Mouse (Mus musculus): ENCODE measurements at regions not wholly inside any gene's neighbourhood (a gene's known extent, or its start where the extent isn't known, plus 50 kb on each side); places are given as distances from the start of the nearest gene placed in this dataset.

DNA sequence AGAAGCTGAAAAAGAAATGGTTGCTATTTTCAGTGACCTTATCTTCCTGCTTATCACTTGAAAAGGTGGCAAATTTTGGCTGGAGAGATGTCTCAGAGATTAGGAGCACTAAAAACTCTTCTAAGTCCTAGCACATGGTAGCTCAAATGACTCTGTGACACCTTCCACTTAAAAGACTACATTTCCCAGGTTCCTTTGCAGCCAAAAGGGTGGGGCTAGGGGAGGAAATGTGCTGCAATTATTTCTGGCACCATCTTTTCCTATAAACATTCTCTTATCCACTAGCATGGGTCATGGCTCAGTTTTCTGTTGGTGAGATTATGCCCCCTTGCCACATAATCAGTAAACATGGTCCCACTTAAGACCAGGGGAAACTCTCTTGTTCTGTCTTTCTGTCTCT lies 277.0 kb upstream of the Far2 start:
- H3K4me3 ChIP-seq (replicated peaks in 1 of 3; ENCODE audit: low read depth in 2 of 3, low read length in 2 of 3, poor library complexity in 1 of 3): no peak overlapping the region
- in situ Hi-C loops (cut with MboI; ENCODE audit: low pct_ligation_motif_present, low pct_unique_long_range_greater_than_20kb, low sequenced_read_pairs): no loop called here
- H3K9me3 ChIP-seq (replicated peaks; ENCODE audit: low read length): no peaks in the 10 kb centered on the region
- TF ChIP-seq KAT2A (IDR thresholded peaks at IDR 0.05; ENCODE audit: insufficient replicate concordance, low read length): peak; percentile 29; the same call in 1 of the 2 replicates
- TF ChIP-seq HCFC1 (IDR thresholded peaks at IDR 0.05; ENCODE audit: low read depth, low read length): peak; percentile 86
- no peak for TF ChIP-seq CTCF (conservative IDR thresholded peaks at IDR 0.05 in 1 of 2, IDR thresholded peaks at IDR 0.05 in 1 of 2; ENCODE audit: low read depth in 2 of 2, low read length in 2 of 2)
- no peaks in the 10 kb centered on the region for H3K79me2 ChIP-seq (replicated peaks; ENCODE audit: control insufficient read depth, extremely low read depth, insufficient read depth, poor library complexity, severe bottlenecking)
- H3K27ac ChIP-seq (ENCODE audit: insufficient read depth, low read depth): no peak overlapping the region
- DNase-seq (ENCODE audit: extremely low read depth): peak; percentile 17
- H3K4me1 ChIP-seq (ENCODE audit: control insufficient read depth in 1 of 2, insufficient read depth in 2 of 2): no peaks in the 10 kb centered on the region
- no peak overlapping the region for H3K9ac ChIP-seq (ENCODE audit: insufficient read depth, low read depth)
- dilution Hi-C loops (cut with MboI; ENCODE audit: extremely low pct_ligation_motif_present, extremely low pct_unique_long_range_greater_than_20kb, low sequenced_read_pairs): no loop called here
- H3K4me2 ChIP-seq (ENCODE audit: insufficient read depth, low read depth, poor library complexity, severe bottlenecking): no peak overlapping the region
- no peaks in the 10 kb centered on the region for H3K36me3 ChIP-seq (replicated peaks in 1 of 2; ENCODE audit: control insufficient read depth in 1 of 2, insufficient read depth in 1 of 2, low read length in 1 of 2)
- no peaks in the 10 kb centered on the region for H3K27me3 ChIP-seq (replicated peaks)

DNA sequence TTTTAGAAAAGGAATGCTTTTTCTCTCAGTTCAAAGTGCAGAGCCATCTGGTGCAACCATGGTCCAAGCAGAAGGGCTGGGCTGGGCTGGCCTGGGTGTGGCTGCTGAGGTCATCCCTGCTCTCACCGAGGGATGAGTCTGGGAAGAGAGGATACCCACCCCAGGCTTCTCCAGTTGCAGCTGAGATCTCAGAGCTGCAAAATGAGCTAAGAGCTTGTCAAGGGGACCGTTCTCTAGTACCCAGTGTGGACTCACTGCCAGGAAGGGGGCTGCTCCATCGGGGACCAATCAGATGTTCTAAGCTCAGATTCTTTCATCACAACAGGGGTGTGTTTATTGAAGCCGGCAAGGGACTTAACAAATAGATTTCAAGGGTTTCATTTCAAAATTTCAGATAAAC lies 275.6 kb upstream of the Far2 start:
- in situ Hi-C loops (cut with MboI; ENCODE audit: low pct_ligation_motif_present, low pct_unique_long_range_greater_than_20kb, low sequenced_read_pairs): no loop called here
- Histone ChIP-seq H3K79me2 (replicated peaks; ENCODE audit: control insufficient read depth, extremely low read depth, insufficient read depth, poor library complexity, severe bottlenecking) (no peaks in the 10 kb centered on the region), H3K9ac (ENCODE audit: insufficient read depth, low read depth) (no peak overlapping the region), H3K4me1 (ENCODE audit: control insufficient read depth in 1 of 2, insufficient read depth in 2 of 2) (no peaks in the 10 kb centered on the region), H3K4me3 (replicated peaks in 1 of 3; ENCODE audit: low read depth in 2 of 3, low read length in 2 of 3, poor library complexity in 1 of 3) (no peak overlapping the region), H3K4me2 (ENCODE audit: insufficient read depth, low read depth, poor library complexity, severe bottlenecking) (no peak overlapping the region), H3K27ac (ENCODE audit: insufficient read depth, low read depth) (no peak overlapping the region), H3K36me3 (replicated peaks in 1 of 2; ENCODE audit: control insufficient read depth in 1 of 2, insufficient read depth in 1 of 2, low read length in 1 of 2) (no peaks in the 10 kb centered on the region), H3K9me3 (replicated peaks; ENCODE audit: low read length) (no peaks in the 10 kb centered on the region), H3K27me3 (replicated peaks) (no peaks in the 10 kb centered on the region)
- DNase-seq (ENCODE audit: extremely low read depth): no peak
- dilution Hi-C loops (cut with MboI; ENCODE audit: extremely low pct_ligation_motif_present, extremely low pct_unique_long_range_greater_than_20kb, low sequenced_read_pairs): no loop called here
- TF ChIP-seq EP300 (IDR thresholded peaks at IDR 0.05; ENCODE audit: low read length) (no peak), CHD1 (IDR thresholded peaks at IDR 0.05; ENCODE audit: low read depth, low read length) (no peak), KAT2A (IDR thresholded peaks at IDR 0.05; ENCODE audit: insufficient replicate concordance, low read length) (no peak), GABPA (IDR thresholded peaks at IDR 0.05; ENCODE audit: insufficient replicate concordance, low read depth, low read length) (no peak), MXI1 (IDR thresholded peaks at IDR 0.05; ENCODE audit: low read depth, low read length) (no peak), USF1 (IDR thresholded peaks at IDR 0.05; ENCODE audit: low read depth, low read length) (no peak), ZKSCAN1 (IDR thresholded peaks at IDR 0.05; ENCODE audit: borderline replicate concordance, low read depth, low read length) (no peak), ZC3H11A (IDR thresholded peaks at IDR 0.05; ENCODE audit: low read depth, low read length) (no peak), MEF2A (IDR thresholded peaks at IDR 0.05; ENCODE audit: borderline replicate concordance, low read depth, low read length) (no peak), TBP (conservative IDR thresholded peaks at IDR 0.05; ENCODE audit: low read depth, low read length) (no peak), MAFK (IDR thresholded peaks at IDR 0.05; ENCODE audit: insufficient replicate concordance, low read length) (no peak), MYC (IDR thresholded peaks at IDR 0.05; ENCODE audit: low read depth, low read length) (no peak)

DNA sequence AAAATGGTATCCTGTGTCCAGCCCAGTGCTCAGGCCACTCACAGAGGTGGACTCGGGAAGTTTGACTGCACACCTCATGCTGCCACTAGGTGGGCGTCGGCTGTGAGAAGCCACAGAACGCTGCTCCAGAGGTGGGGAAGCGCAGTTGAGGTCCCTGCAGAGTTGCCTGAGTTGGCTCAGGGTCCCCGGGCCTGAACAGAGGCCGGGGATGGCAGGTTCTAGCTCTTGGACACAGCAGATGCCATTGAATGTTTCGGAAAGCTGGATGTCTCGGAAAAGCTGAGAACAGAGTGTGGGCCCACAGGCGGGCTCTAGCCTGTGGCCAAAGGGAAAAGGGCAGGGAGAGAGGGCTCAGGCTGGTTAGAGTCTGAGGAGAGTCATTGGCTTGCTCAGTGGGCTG lies 273.2 kb upstream of the Far2 start:
- Histone ChIP-seq H3K79me2 (replicated peaks; ENCODE audit: control insufficient read depth, extremely low read depth, insufficient read depth, poor library complexity, severe bottlenecking) (no peaks in the 10 kb centered on the region), H3K4me1 (ENCODE audit: control insufficient read depth in 1 of 2, insufficient read depth in 2 of 2) (no peaks in the 10 kb centered on the region), H3K9me3 (replicated peaks; ENCODE audit: low read length) (no peaks in the 10 kb centered on the region), H3K9ac (ENCODE audit: insufficient read depth, low read depth) (no peak overlapping the region), H3K27ac (ENCODE audit: insufficient read depth, low read depth) (no peak overlapping the region), H3K27me3 (replicated peaks) (no peaks in the 10 kb centered on the region), H3K36me3 (replicated peaks in 1 of 2; ENCODE audit: control insufficient read depth in 1 of 2, insufficient read depth in 1 of 2, low read length in 1 of 2) (no peaks in the 10 kb centered on the region), H3K4me2 (ENCODE audit: insufficient read depth, low read depth, poor library complexity, severe bottlenecking) (no peak overlapping the region), H3K4me3 (replicated peaks in 1 of 3; ENCODE audit: low read depth in 2 of 3, low read length in 2 of 3, poor library complexity in 1 of 3) (no peak overlapping the region)
- dilution Hi-C loops (cut with MboI; ENCODE audit: extremely low pct_ligation_motif_present, extremely low pct_unique_long_range_greater_than_20kb, low sequenced_read_pairs) (no loop called here), in situ Hi-C loops (cut with MboI; ENCODE audit: low pct_ligation_motif_present, low pct_unique_long_range_greater_than_20kb, low sequenced_read_pairs) (no loop called here)
- DNase-seq (ENCODE audit: extremely low read depth): no peak
- TF ChIP-seq PAX5 (IDR thresholded peaks at IDR 0.05; ENCODE audit: low read length) (no peak), NELFE (IDR thresholded peaks at IDR 0.05; ENCODE audit: low read depth, low read length) (no peak), SMC3 (IDR thresholded peaks at IDR 0.05; ENCODE audit: low read depth, low read length) (no peak), CHD1 (IDR thresholded peaks at IDR 0.05; ENCODE audit: low read depth, low read length) (no peak), MAZ (IDR thresholded peaks at IDR 0.05; ENCODE audit: low read depth, low read length) (no peak), MAFK (IDR thresholded peaks at IDR 0.05; ENCODE audit: insufficient replicate concordance, low read length) (no peak), MYC (IDR thresholded peaks at IDR 0.05; ENCODE audit: low read depth, low read length) (no peak), NRF1 (IDR thresholded peaks at IDR 0.05; ENCODE audit: low read depth, low read length) (no peak), JUND (conservative IDR thresholded peaks at IDR 0.05; ENCODE audit: low read depth, low read length) (no peak), TCF12 (IDR thresholded peaks at IDR 0.05; ENCODE audit: low read depth, low read length) (no peak), CTCF (conservative IDR thresholded peaks at IDR 0.05 in 1 of 2, IDR thresholded peaks at IDR 0.05 in 1 of 2; ENCODE audit: low read depth in 2 of 2, low read length in 2 of 2) (no peak), MXI1 (IDR thresholded peaks at IDR 0.05; ENCODE audit: low read depth, low read length) (no peak), TBP (conservative IDR thresholded peaks at IDR 0.05; ENCODE audit: low read depth, low read length) (no peak), MAX (IDR thresholded peaks at IDR 0.05; ENCODE audit: low read length) (no peak), POLR2A (IDR thresholded peaks at IDR 0.05; ENCODE audit: low read depth, low read length) (no peak), EP300 (IDR thresholded peaks at IDR 0.05; ENCODE audit: low read length) (no peak)

Measured in CH12.LX (cell line).